Mouse (Mus musculus) megakaryocyte, embryonic 14.5 days (primary cell): ENCODE measurements around the gene Nrk. TPM values are rescaled to one million over a fixed set of nuclear protein-coding genes. Genes with fewer than 3 reads are reported as not detected.

Experiments
- H3K27me3 ChIP-seq: replicated peaks from 2 replicates; pipeline ENCODE3; 2012; ENCODE audit warnings: inconsistent platforms
- H3K36me3 ChIP-seq: replicated peaks from 2 replicates; pipeline ENCODE3; 2012; ENCODE audit warnings: low read length, inconsistent platforms, mixed read lengths
- H3K4me1 ChIP-seq: 2 replicates; pipeline ENCODE4 v1.6.1; 2012; ENCODE audit warnings: inconsistent platforms
- H3K4me3 ChIP-seq: replicated peaks from 2 replicates; pipeline ENCODE3; 2012; ENCODE audit warnings: moderate library complexity, mild to moderate bottlenecking, inconsistent platforms
- H3K9me3 ChIP-seq: 2 replicates; pipeline ENCODE4 v1.6.1; 2012; ENCODE audit warnings: inconsistent platforms
- FLI1 ChIP-seq: IDR thresholded peaks from 2 replicates; pipeline ENCODE4 v1.6.1; 2012; ENCODE audit warnings: low read length, inconsistent platforms, mixed read lengths
- GATA1 ChIP-seq: IDR thresholded peaks from 3 replicates; pipeline ENCODE4 v1.6.1; 2012; ENCODE audit warnings: mixed read lengths, low read length, inconsistent platforms, borderline replicate concordance
- polyA plus RNA-seq: library from polyadenylated mRNA; stranded (reverse); fragments of >175 nt; gene quantifications from 2 replicates; pipeline ENCODE4 v1.2.3, GENCODE M21; 2012; ENCODE audit warnings: low replicate concordance; ENCODE audit not compliant: insufficient read depth

The Nrk gene
- polyA plus RNA-seq, 1 experiment: not detected

DNA sequence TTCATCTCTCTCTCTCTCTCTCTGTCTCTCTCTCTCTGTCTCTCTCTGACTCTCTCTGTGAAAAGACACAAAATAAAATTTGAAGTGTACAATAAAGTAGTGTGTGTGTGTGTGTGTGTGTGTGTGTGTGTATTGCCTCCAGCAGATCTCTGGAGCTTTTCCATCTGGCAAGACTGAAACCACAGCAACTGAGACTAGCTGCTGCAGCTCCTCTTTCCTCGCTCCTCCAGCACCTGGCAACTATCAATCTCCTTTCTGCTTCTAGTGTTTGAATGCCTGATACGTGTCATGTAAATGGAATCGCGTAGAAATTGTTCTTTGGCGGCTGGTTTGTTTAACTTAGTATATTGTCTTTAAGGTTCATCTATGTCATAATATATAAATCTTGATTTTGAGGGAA, 113.1 kb downstream of the Nrk start:
- H3K4me1 ChIP-seq: no peaks in the 10 kb centered on the region
- H3K36me3 ChIP-seq: no peaks in the 10 kb centered on the region
- H3K4me3 ChIP-seq: no peak overlapping the region
- TF ChIP-seq FLI1 (no peak), GATA1 (no peak)
- peaks cover 2% of the 10 kb centered on the region for H3K27me3 ChIP-seq
- H3K9me3 ChIP-seq: 0 out of 2 replicates have a peak, but pooled peaks cover 3% of the 10 kb centered on the region

DNA sequence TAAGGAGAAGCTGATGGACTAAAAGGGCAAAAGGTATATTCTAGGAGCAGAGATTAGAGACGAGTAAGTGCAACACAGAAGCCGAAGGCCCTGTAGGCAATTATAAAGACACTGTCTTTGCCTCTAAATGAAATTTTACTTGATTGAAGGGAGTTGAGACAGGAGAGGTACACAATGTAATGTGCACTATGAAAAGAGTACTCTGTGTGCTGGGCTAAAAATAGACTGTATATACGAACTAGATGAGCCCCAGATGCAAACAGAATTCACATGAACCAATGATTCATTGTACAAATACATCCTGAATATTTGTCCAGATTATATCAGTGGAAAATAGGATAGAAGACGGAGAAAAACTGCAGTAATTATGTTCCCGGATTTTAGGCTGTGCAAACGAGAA, 113.7 kb downstream of the Nrk start:
- Histone ChIP-seq H3K4me1 (no peaks in the 10 kb centered on the region), H3K36me3 (no peaks in the 10 kb centered on the region), H3K27me3 (peaks cover 2% of the 10 kb centered on the region), H3K9me3 (0 out of 2 replicates have a peak, but pooled peaks cover 3% of the 10 kb centered on the region), H3K4me3 (no peak overlapping the region)
- TF ChIP-seq FLI1 (no peak), GATA1 (no peak)

DNA sequence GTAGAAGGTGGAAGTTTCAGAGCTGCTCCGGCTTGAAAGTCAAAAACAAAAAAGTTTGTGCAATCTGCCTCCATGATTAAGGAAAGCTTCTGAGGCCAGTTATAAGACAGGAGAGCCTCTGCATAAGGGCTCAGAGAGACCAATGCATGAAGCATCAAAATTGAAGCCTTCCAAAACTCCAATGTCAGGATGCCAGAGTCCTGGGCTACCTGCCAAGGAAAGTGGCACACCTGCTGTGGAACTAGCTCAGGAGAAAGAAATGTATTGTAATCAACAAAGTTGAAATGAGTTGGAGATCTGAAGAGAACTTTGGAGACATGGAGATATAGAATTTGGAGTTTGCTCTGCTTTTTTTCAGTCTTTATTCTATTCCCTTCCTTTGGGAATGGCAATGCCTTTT, 123.4 kb downstream of the Nrk start:
- no peak for TF ChIP-seq FLI1
- TF ChIP-seq GATA1: no peak
- no peaks in the 10 kb centered on the region for H3K9me3 ChIP-seq
- H3K36me3 ChIP-seq: no peaks in the 10 kb centered on the region
- no peaks in the 10 kb centered on the region for H3K27me3 ChIP-seq
- H3K4me1 ChIP-seq: no peaks in the 10 kb centered on the region
- no peak overlapping the region for H3K4me3 ChIP-seq

DNA sequence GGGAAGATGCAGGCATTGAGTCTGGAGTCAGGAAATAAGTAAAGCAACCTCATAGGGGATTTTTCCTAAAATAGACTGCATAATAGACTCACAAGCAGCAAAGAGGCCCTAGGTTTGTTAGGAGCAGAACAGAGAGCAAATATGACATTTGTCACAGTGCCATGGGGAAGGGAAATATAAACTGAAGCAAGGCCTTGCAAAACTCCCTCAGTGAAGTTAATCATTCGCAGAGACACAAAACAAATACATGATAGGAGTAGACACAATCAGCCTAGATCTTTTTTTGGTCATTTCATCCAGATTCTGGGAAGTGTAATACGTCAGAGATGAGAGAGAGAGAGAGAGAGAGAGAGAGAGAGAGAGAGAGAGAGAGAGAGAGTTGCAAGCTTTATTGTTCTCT, 125.1 kb downstream of the Nrk start:
- Histone ChIP-seq H3K36me3 (no peaks in the 10 kb centered on the region), H3K9me3 (no peaks in the 10 kb centered on the region), H3K27me3 (no peaks in the 10 kb centered on the region), H3K4me3 (no peak overlapping the region), H3K4me1 (no peaks in the 10 kb centered on the region)
- TF ChIP-seq GATA1: no peak

DNA sequence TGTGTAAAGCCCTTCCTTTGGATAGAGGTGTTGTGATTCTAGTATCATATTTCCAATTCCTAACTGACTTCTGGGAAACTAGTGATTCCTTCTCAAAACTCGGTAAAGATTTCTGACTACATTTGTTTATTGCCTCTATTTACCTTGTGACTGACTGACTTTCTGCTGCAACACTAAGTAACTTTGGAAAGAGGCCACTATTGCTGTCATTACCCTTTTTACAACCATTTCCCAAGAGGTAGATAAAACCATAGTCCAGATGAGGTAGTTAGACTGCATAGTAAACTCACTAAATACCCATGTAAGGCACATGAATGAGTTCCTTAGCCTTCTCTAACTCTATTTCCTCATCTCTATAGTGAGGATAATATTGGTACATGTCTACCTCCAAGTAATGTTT, 126.9 kb downstream of the Nrk start:
- Histone ChIP-seq H3K27me3 (no peaks in the 10 kb centered on the region), H3K4me1 (no peaks in the 10 kb centered on the region), H3K4me3 (no peak overlapping the region), H3K36me3 (no peaks in the 10 kb centered on the region), H3K9me3 (no peaks in the 10 kb centered on the region)
- no peak for TF ChIP-seq FLI1
- TF ChIP-seq GATA1: no peak

DNA sequence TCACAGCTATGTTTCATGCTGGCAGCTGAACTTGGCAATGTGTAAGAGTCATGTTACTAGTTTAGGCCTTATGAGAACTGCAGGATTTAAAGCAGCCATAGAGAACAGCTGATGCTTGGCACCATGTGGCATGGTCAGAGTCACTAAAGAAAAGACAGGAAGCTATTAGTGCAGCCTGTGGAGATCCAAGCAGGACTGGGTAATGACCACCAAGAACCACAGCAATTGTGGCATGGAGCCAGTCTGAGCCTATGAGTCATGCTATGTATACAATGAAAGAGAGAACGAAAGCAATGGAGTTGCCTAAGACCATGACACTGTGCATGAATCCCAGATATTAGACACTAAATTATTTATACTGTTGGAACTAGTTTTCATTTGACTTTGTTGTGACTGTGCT, 137.7 kb downstream of the Nrk start:
- TF ChIP-seq FLI1: no peak
- TF ChIP-seq GATA1: no peak
- H3K4me3 ChIP-seq: no peak overlapping the region
- no peaks in the 10 kb centered on the region for H3K9me3 ChIP-seq
- H3K4me1 ChIP-seq: no peaks in the 10 kb centered on the region
- H3K36me3 ChIP-seq: no peaks in the 10 kb centered on the region
- no peaks in the 10 kb centered on the region for H3K27me3 ChIP-seq

DNA sequence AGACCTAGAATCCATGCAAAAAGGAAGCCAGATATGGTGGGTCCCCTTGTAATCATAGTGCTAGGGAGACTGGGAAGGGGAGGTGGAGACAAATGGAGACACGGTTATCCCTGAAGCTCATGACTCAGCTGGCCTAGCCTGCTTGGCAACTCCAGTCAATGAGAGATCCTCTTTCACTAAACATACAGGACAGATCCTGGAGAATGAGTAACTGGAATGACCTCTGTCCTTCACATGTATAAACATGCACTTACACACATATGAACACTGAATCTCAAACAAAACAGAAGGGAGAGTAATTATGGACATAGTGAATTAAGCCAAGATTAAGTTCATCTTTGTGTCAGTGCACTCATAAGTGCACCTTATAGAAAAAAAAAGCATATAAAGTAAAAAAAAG, 138.9 kb downstream of the Nrk start:
- no peaks in the 10 kb centered on the region for H3K27me3 ChIP-seq
- H3K4me1 ChIP-seq: no peaks in the 10 kb centered on the region
- no peaks in the 10 kb centered on the region for H3K36me3 ChIP-seq
- H3K4me3 ChIP-seq: no peak overlapping the region
- TF ChIP-seq FLI1: no peak
- TF ChIP-seq GATA1: no peak
- H3K9me3 ChIP-seq: no peaks in the 10 kb centered on the region

Other genes starting within 250 kb of the Nrk start
- gene Serpina7, start 170.8 kb downstream of the Nrk start, polyA plus RNA-seq: not detected in 2 replicates
- not detected in 2 replicates for gene 4930513O06Rik, start 171.8 kb downstream of the Nrk start, polyA plus RNA-seq